Mouse (Mus musculus) liver, embryonic 15.5 days (tissue): ENCODE results near the gene Fgf5. TPM values are rescaled to one million over a fixed set of nuclear protein-coding genes. Genes with fewer than 3 reads are reported as not detected.

Experiments
- ATAC-seq: fragments of 200-750 bp; cut with Nextera tagmentation; 2 replicates; pipeline ENCODE4 v1.8.0; 2017; ENCODE audit warnings: moderate number of reproducible peaks, mild to moderate bottlenecking, moderate library complexity; ENCODE audit not compliant: insufficient read depth
- H3K27ac ChIP-seq: fragments of 300-500 bp; sonication (generic); replicated peaks from 2 replicates; pipeline ENCODE4 v1.5.1; 2015; ENCODE audit warnings: mild to moderate bottlenecking, inconsistent platforms
- H3K27me3 ChIP-seq: fragments of 300-500 bp; sonication (generic); 2 replicates; pipeline ENCODE4 v1.6.1; 2015; ENCODE audit warnings: mild to moderate bottlenecking, inconsistent platforms
- H3K36me3 ChIP-seq: fragments of 300-500 bp; sonication (generic); replicated peaks from 2 replicates; pipeline ENCODE4 v1.6.1; 2015; ENCODE audit warnings: moderate library complexity, mild to moderate bottlenecking, inconsistent platforms
- H3K4me1 ChIP-seq: fragments of 300-500 bp; sonication (generic); replicated peaks from 2 replicates; pipeline ENCODE4 v1.6.1; 2015; ENCODE audit warnings: inconsistent platforms
- H3K4me2 ChIP-seq: fragments of 300-500 bp; sonication (generic); 2 replicates; pipeline ENCODE4 v1.6.1; 2015; ENCODE audit warnings: moderate library complexity, mild to moderate bottlenecking, inconsistent platforms
- H3K4me3 ChIP-seq: fragments of 300-500 bp; sonication (generic); replicated peaks from 2 replicates; pipeline ENCODE4 v1.5.1; 2015; ENCODE audit warnings: mild to moderate bottlenecking, inconsistent platforms
- H3K9ac ChIP-seq: fragments of 300-500 bp; sonication (generic); 2 replicates; pipeline ENCODE4 v1.6.1; 2015; ENCODE audit warnings: moderate library complexity, mild to moderate bottlenecking, inconsistent platforms
- H3K9me3 ChIP-seq: fragments of 300-500 bp; sonication (generic); replicated peaks from 2 replicates; pipeline ENCODE4 v1.6.1; 2016; ENCODE audit warnings: inconsistent platforms
- WGBS: fragments of 180-500 bp; shearing (Covaris S2); methylation state at CpG from one replicate; pipeline ENCODE4 v1.1.7; 2015; ENCODE audit warnings: mixed read lengths; ENCODE audit not compliant: insufficient replicate concordance; 5-methylcytosine and 5-hydroxymethylcytosine counted together
- polyA plus RNA-seq: library from polyadenylated mRNA; unstranded; fragments of >200 nt; fragmentation: Nextera tagmentation; extraction: Ambion mirVana; gene quantifications from 2 replicates; pipeline ENCODE4 v1.2.1, GENCODE M21; 2015

Gene Fgf5
- polyA plus RNA-seq, 1 experiment from 2014 or later, result 0.15 TPM

DNA sequence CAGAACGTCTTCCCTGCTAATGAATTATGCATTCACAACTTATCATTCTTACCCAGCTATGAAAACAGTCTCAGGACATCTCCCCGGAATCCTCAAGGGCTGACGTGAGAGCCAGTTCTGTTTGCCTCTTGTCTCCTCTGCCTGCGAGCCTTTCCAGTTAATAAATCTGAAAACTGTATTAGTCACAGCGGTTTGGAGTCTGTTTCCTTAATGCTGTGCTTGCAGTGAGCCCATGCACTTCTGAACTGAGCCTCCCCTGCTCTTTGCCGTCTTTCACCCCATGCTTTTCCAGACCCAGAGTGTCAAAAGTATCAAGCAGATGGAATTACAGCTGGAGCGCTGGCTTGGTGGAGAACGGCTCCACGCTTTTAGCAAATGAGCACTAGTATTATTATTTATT, 52.5 kb downstream of the Fgf5 start:
- H3K9me3 ChIP-seq, result no peaks in the 10 kb centered on the region
- ATAC-seq, result no peak
- H3K4me1 ChIP-seq, result no peaks in the 10 kb centered on the region
- 60% methylated on average over 9 of the region's 9 CpGs for WGBS
- H3K9ac ChIP-seq, result no peak overlapping the region
- H3K4me2 ChIP-seq, result no peak overlapping the region
- no peaks in the 10 kb centered on the region for H3K27me3 ChIP-seq
- no peak overlapping the region for H3K27ac ChIP-seq
- H3K4me3 ChIP-seq, result no peak overlapping the region
- H3K36me3 ChIP-seq, result no peaks in the 10 kb centered on the region

DNA sequence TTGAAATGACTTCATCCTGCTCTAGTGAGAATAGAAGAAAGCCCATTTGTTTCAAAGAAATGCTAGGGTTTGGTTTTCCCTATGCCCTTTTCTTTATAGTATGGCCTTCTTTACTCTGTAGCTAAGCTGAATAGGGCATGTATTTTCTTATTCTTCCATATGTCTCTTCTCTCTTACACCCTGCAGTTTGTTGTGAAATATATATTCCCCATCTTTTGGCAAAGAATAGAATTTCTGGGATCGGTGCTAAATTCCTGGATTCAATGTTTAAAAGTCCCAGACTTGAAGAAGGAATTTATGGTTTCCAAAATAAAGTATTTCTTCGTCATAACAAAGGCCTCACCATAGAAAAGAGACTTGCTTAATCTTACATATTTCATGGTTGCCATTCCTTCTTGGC, 72.6 kb downstream of the Fgf5 start:
- Histone ChIP-seq H3K4me3 (no peak overlapping the region), H3K4me2 (no peak overlapping the region), H3K27me3 (no peaks in the 10 kb centered on the region), H3K36me3 (no peaks in the 10 kb centered on the region), H3K4me1 (0 out of 2 replicates have a peak, but pooled peaks cover 5% of the 10 kb centered on the region), H3K27ac (no peak overlapping the region), H3K9me3 (no peaks in the 10 kb centered on the region), H3K9ac (no peak overlapping the region)
- ATAC-seq, result no peak
- 62% methylated on average over 2 of the region's 2 CpGs for WGBS

Other genes with a start within 250 kb of the Fgf5 start
- 6.0 and 6.8 TPM in 2 replicates for gene Antxr2, start 223.1 kb upstream of the Fgf5 start, polyA plus RNA-seq
- not detected in 2 replicates for gene Prdm8, start 87.0 kb upstream of the Fgf5 start, polyA plus RNA-seq
- not detected in 2 replicates for gene Cfap299, start 75.1 kb downstream of the Fgf5 start, polyA plus RNA-seq